Mouse (Mus musculus) C2C12 (cell line): ENCODE results near the gene Ldha.

Source experiments
- CEBPB ChIP-seq: IDR thresholded peaks from one replicate; pipeline ENCODE4 v1.6.1; 2011; ENCODE audit warnings: low read depth, mild to moderate bottlenecking, control low read depth, moderate library complexity
- CTCF ChIP-seq: IDR thresholded peaks from one replicate; pipeline ENCODE4 v1.5.1; 2011; ENCODE audit not compliant: control insufficient read depth, insufficient read depth, insufficient read length
- FOSL1 ChIP-seq: IDR thresholded peaks from one replicate; pipeline ENCODE4 v1.8.0; 2011; ENCODE audit warnings: mild to moderate bottlenecking, low read length; ENCODE audit not compliant: poor library complexity, insufficient read depth, severe bottlenecking
- MAX ChIP-seq: IDR thresholded peaks from one replicate; pipeline ENCODE4 v1.6.1; 2011; ENCODE audit warnings: mild to moderate bottlenecking, control low read depth
- USF1 ChIP-seq: IDR thresholded peaks from one replicate; pipeline ENCODE4 v1.6.1; 2011; ENCODE audit warnings: low read depth, mild to moderate bottlenecking, control low read depth, moderate library complexity

DNA sequence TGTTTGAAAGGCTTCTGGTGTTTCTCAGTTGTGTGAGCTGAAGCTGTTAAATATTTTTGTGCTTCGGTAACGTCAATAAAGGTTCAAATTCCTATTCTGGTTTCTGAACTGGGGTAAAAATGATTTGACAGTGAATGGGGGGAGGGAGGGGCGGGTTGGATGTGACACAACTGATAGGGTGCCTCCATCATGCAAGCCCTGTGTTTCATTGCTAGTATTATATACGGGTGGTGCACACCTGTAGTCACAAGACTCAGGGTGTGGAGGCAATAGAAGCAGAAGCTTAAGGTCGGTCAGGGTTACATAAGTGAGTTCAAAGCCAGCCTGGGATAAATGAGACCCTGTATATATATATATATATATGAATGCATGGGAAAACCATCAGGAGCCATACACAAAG lies 1.4 kb upstream of the Ldha start:
- TF ChIP-seq CTCF, result no peak
- TF ChIP-seq FOSL1, result no peak
- TF ChIP-seq USF1, result no peak
- TF ChIP-seq MAX, result no peak
- TF ChIP-seq CEBPB, result no peak
